Comparison of ENCODE assay signal across 8 mouse cellular contexts in the genomic region with DNA sequence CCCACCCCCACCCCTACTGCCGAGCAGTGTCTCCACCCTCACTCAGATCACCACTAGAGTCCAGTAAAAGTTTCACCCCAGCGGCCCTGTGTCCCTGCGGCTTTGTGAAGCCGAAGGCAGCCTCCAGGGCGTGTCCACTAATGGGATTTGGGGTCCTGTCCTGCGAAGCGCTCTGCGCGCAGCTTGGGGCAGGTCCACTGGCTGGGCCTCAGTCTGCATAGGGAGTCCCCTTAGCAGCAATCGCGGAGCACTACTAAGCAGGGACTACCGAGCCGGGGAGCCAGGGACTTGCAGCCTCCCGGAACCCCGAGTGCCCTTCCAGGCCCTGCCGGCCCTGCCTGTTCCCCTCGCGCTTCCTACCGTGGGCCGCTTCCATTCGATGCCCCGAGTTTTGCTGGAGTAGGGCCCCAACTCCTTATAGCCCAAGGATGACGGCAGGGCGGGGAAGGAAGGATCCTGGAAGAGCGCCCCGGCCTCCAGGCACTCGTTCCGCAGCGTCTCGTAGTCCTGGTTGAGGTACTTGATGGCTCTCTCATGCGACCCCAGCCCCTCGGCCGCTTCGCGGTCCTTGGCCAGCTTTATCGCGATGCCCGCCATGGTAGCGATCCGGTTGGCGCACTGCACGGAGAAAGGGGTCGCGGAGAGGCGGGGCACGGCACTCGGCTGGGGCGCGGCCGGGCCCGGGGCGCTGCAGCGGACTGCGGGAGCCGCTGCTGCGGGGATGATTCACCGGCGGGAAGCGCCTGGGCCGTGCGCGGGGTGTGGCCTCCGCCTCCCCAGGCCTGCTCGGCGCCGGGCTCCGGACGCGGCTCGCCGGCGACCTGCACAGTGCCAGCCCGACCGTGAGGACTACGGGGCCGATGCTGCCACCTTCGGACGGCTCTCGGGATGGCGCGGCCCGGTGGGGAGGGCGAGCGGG. TPM values are rescaled to one million over a fixed set of nuclear protein-coding genes. Genes with fewer than 3 reads are reported as not detected.
A peak's percentile ranks its signal among the peaks of the same experiment; 100 is the strongest.
DNase-seq lines count a peak whose midpoint lies in the region; ATAC-seq and TF ChIP-seq lines count a peak whose summit lies in the region.

Capn2 (minus strand) TSS at position 851 of the 919 bp plus-strand sequence.

- peak; percentile 52 for DNase-seq in 416B (ENCODE audit: low read depth)
- peak; percentile 76 for DNase-seq in forebrain, embryonic 10.5 days (ENCODE audit: extremely low spot score, low spot score)
- peak; percentile 83 for DNase-seq in kidney, postnatal 0 days (ENCODE audit: low spot score)
- peak; percentile 77 for DNase-seq in liver, embryonic 11.5 days (ENCODE audit: low spot score)
- peak; percentile 78 to 79 for DNase-seq in spleen, postnatal 36 days (ENCODE audit: low spot score in 2 of 2)

- peaks cover 19% of the 10 kb centered on the region for H3K36me3 ChIP-seq in forebrain, embryonic 10.5 days (replicated peaks)
- peaks cover 22% of the 10 kb centered on the region for H3K36me3 ChIP-seq in heart, embryonic 13.5 days
- H3K36me3 ChIP-seq in kidney, postnatal 0 days (ENCODE audit: insufficient read depth, low read length) = 0 out of 2 replicates have a peak, but pooled peaks cover 5% of the 10 kb centered on the region
- peaks cover 3% of the 10 kb centered on the region; the same call in 1 of the 2 replicates for H3K36me3 ChIP-seq in liver, embryonic 11.5 days (ENCODE audit: control insufficient read depth, insufficient read depth, low read length)

- peak; percentile 33; the same call in 1 of the 2 replicates for TF ChIP-seq POLR2A in bone marrow, adult 2 months (IDR thresholded peaks at IDR 0.05; ENCODE audit: borderline replicate concordance, control insufficient read depth, low read depth, low read length)

- H3K27me3 ChIP-seq in forebrain, embryonic 10.5 days (ENCODE audit: poor library complexity, severe bottlenecking) = peaks cover 56% of the 10 kb centered on the region
- H3K27me3 ChIP-seq in heart, embryonic 13.5 days (replicated peaks) = no peaks in the 10 kb centered on the region
- H3K27me3 ChIP-seq in kidney, postnatal 0 days (ENCODE audit: insufficient read depth, low read length) = no peaks in the 10 kb centered on the region
- H3K27me3 ChIP-seq in liver, embryonic 11.5 days (replicated peaks; ENCODE audit: control insufficient read depth, insufficient read depth, low read length) = peaks cover 23% of the 10 kb centered on the region

- peak within 1 kb of the TSS; percentile 72 for H3K4me3 ChIP-seq in bone marrow, adult 2 months (replicated peaks; ENCODE audit: control insufficient read depth, low read depth, low read length)
- H3K4me3 ChIP-seq in forebrain, embryonic 10.5 days = peak within 1 kb of the TSS; percentile 83
- H3K4me3 ChIP-seq in heart, embryonic 13.5 days = peak within 1 kb of the TSS; percentile 70
- H3K4me3 ChIP-seq in kidney, postnatal 0 days (replicated peaks; ENCODE audit: low read depth, low read length) = peak within 1 kb of the TSS; percentile 86
- peak within 1 kb of the TSS; percentile 69 for H3K4me3 ChIP-seq in liver, embryonic 11.5 days (ENCODE audit: low read depth, low read length)

- peak within 1 kb of the TSS; percentile 73 for H3K27ac ChIP-seq in bone marrow, adult 2 months (ENCODE audit: control insufficient read depth, insufficient read depth, low read depth, low read length, poor library complexity)
- peak within 1 kb of the TSS; percentile 94 for H3K27ac ChIP-seq in forebrain, embryonic 10.5 days
- H3K27ac ChIP-seq in heart, embryonic 13.5 days (replicated peaks) = peak within 1 kb of the TSS; percentile 90
- peak within 1 kb of the TSS; percentile 95 for H3K27ac ChIP-seq in kidney, postnatal 0 days
- peak within 1 kb of the TSS; percentile 65 for H3K27ac ChIP-seq in liver, embryonic 11.5 days (ENCODE audit: low read depth, low read length)

- H3K4me2 ChIP-seq in heart, embryonic 13.5 days = peak within 1 kb of the TSS; percentile 77
- H3K4me2 ChIP-seq in kidney, postnatal 0 days (ENCODE audit: low read length) = peak within 1 kb of the TSS; percentile 86
- H3K4me2 ChIP-seq in liver, embryonic 11.5 days = peak within 1 kb of the TSS; percentile 89

- no peaks in the 10 kb centered on the region for H3K9me3 ChIP-seq in forebrain, embryonic 10.5 days
- H3K9me3 ChIP-seq in heart, embryonic 13.5 days = no peaks in the 10 kb centered on the region
- no peaks in the 10 kb centered on the region for H3K9me3 ChIP-seq in kidney, postnatal 0 days (replicated peaks; ENCODE audit: low read length)
- no peaks in the 10 kb centered on the region for H3K9me3 ChIP-seq in liver, embryonic 11.5 days (ENCODE audit: control insufficient read depth, low read length)

- H3K4me1 ChIP-seq in bone marrow, adult 2 months (ENCODE audit: control insufficient read depth, insufficient read depth, low read length) = no peaks in the 10 kb centered on the region; the same call in 1 of the 2 replicates
- H3K4me1 ChIP-seq in forebrain, embryonic 10.5 days = peaks cover 52% of the 10 kb centered on the region
- peaks cover 79% of the 10 kb centered on the region for H3K4me1 ChIP-seq in heart, embryonic 13.5 days
- peaks cover 24% of the 10 kb centered on the region for H3K4me1 ChIP-seq in kidney, postnatal 0 days (replicated peaks; ENCODE audit: insufficient read depth, low read length)
- H3K4me1 ChIP-seq in liver, embryonic 11.5 days (replicated peaks; ENCODE audit: control insufficient read depth, insufficient read depth, low read length) = no peaks in the 10 kb centered on the region; the same call in 1 of the 2 replicates

- ATAC-seq in heart, embryonic 13.5 days (ENCODE audit: extremely low read depth, insufficient number of reproducible peaks, low FRiP score, low TSS enrichment) = peak; percentile 67
- ATAC-seq in kidney, postnatal 0 days (replicated peaks; ENCODE audit: low FRiP score, low read depth) = peak; percentile 91
- ATAC-seq in liver, embryonic 11.5 days (replicated peaks; ENCODE audit: low FRiP score) = peak; percentile 85
- peak; percentile 78 for ATAC-seq in monocyte, adult 5-6 weeks (replicated peaks; ENCODE audit: insufficient number of reproducible peaks, low FRiP score, low TSS enrichment, poor library complexity, severe bottlenecking)

- H3K9ac ChIP-seq in heart, embryonic 13.5 days = peak within 1 kb of the TSS; percentile 91
- H3K9ac ChIP-seq in kidney, postnatal 0 days (ENCODE audit: low read depth, low read length) = peak within 1 kb of the TSS; percentile 97
- peak within 1 kb of the TSS; percentile 75 for H3K9ac ChIP-seq in liver, embryonic 11.5 days (ENCODE audit: low read depth, low read length)

- under 1% methylated on average over 84 of the region's 84 CpGs for WGBS in bone marrow, adult 2 months
- under 1% methylated on average over 79 of the region's 84 CpGs for WGBS in forebrain, embryonic 10.5 days
- WGBS in heart, embryonic 13.5 days = under 1% methylated on average over 81 of the region's 84 CpGs
- WGBS in kidney, postnatal 0 days = under 1% methylated on average over 68 of the region's 84 CpGs
- WGBS in liver, embryonic 11.5 days = under 1% methylated on average over 81 of the region's 84 CpGs

- TF ChIP-seq CTCF in bone marrow, adult 2 months (IDR thresholded peaks at IDR 0.05; ENCODE audit: control insufficient read depth, insufficient read depth, low read length) = peak; percentile 41; the same call in 1 of the 2 replicates
- peak; percentile 70 for TF ChIP-seq CTCF in kidney, postnatal 0 days (IDR thresholded peaks at IDR 0.05; ENCODE audit: low read depth)

RNA-seq across cellular contexts. Expression of gene Capn2, which starts in this region (rescaled TPM):
- 12.2 and 30.1 TPM in 2 replicates for polyA plus RNA-seq in bone marrow, adult 2 months (2011; ENCODE audit: insufficient read depth, insufficient read length, low replicate concordance, missing spikeins)
- polyA plus RNA-seq in forebrain, embryonic 10.5 days (2016; fragmentation: Nextera tagmentation; extraction: Ambion mirVana) = 71.5 and 71.8 TPM in 2 replicates
- polyA plus RNA-seq in heart, embryonic 13.5 days (2015; fragmentation: Nextera tagmentation; extraction: Ambion mirVana) = 90.2 and 93.3 TPM in 2 replicates
- polyA plus RNA-seq in kidney, postnatal 0 days (2015; fragmentation: Nextera tagmentation; extraction: Ambion mirVana) = 95.1 and 106 TPM in 2 replicates
- polyA plus RNA-seq in liver, embryonic 11.5 days (2014; fragmentation: Nextera tagmentation; extraction: Ambion mirVana) = 49.5 and 51.4 TPM in 2 replicates
- total RNA-seq in monocyte, adult 5-6 weeks (2017) = 167 to 244 TPM (median 240 TPM) in 3 replicates

Comparison
In these comparisons a context has a peak if more than half of its experiments do, and no peak if none do; other contexts are left out.
1. Peak in every context shown above with its lines: DNase-seq, ATAC-seq, H3K4me3 ChIP-seq and H3K27ac ChIP-seq.